Mouse (Mus musculus) splenic B cell, adult 2 months (primary cell): ENCODE measurements around the gene Apoa2.
"Not testable (repeated sequence)": the region's sequence is repeated elsewhere in the genome, so short reads cannot be mapped to it uniquely, and the experiment has no call there.

Experiments used
- DNase-seq: peaks from one replicate; pipeline ENCODE4 v3.0.0-alpha.2; 2011; ENCODE audit warnings: low read depth, low spot score
- H3K27me3 ChIP-seq: 2 replicates; pipeline ENCODE4 v1.6.1; 2012; ENCODE audit warnings: mild to moderate bottlenecking, low read length, moderate library complexity, mixed read lengths; ENCODE audit not compliant: control insufficient read depth, poor library complexity, insufficient read depth, severe bottlenecking
- H3K36me3 ChIP-seq: 2 replicates; pipeline ENCODE4 v1.6.1; 2012; ENCODE audit warnings: mild to moderate bottlenecking, low read length, moderate library complexity, mixed read lengths; ENCODE audit not compliant: control insufficient read depth, poor library complexity, insufficient read depth, severe bottlenecking

Gene Apoa2

GRCm38 (mm10) chr1:171239992-171240744, 15.3 kb downstream of the Apoa2 start:
- no peak for DNase-seq
- no peaks in the 10 kb centered on the region for H3K27me3 ChIP-seq
- H3K36me3 ChIP-seq = peaks cover 8% of the 10 kb centered on the region

- Histone ChIP-seq H3K36me3 (peaks cover 9% of the 10 kb centered on the region), H3K27me3 (no peaks in the 10 kb centered on the region)
- DNase-seq = no peak
Measured at GRCm38 (mm10) chr1:171240911-171241310, 16.1 kb downstream of the Apoa2 start.

DNA sequence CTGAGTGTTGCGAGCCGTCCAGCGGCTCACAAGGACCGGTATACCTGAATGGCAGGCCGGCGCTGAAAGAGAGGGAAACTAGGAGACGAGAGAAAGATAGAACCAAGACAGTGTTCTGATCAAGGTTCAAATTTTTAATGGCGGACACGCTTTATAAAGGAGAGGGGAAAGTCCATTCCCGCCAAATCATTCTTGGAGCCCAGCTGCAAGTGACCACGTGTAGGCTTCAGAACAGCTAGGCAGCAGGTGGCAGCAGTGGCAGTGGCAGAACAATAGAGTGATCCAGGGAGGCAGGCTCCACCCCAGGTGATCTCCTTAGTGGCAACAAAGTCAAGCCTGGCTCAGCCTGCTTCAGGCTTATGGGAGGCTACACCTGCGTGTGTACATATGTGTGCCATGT, 17.1 kb downstream of the Apoa2 start:
- not testable (repeated sequence) for H3K36me3 ChIP-seq, DNase-seq, H3K27me3 ChIP-seq

GRCm38 (mm10) chr1:171245353-171245752, 20.5 kb downstream of the Apoa2 start:
- H3K27me3 ChIP-seq = no peaks in the 10 kb centered on the region
- DNase-seq = no peak
- H3K36me3 ChIP-seq = peaks cover 3% of the 10 kb centered on the region

- peaks cover 2% of the 10 kb centered on the region; the same call in 1 of the 2 replicates for H3K36me3 ChIP-seq
- no peaks in the 10 kb centered on the region for H3K27me3 ChIP-seq
- DNase-seq = peak; percentile 98
Measured at GRCm38 (mm10) chr1:171246709-171247452, 22.0 kb downstream of the Apoa2 start.

- no peak for DNase-seq
- Histone ChIP-seq H3K36me3 (peaks cover 2% of the 10 kb centered on the region; the same call in 1 of the 2 replicates), H3K27me3 (no peaks in the 10 kb centered on the region)
Measured at GRCm38 (mm10) chr1:171247453-171247841, 22.6 kb downstream of the Apoa2 start.

GRCm38 (mm10) chr1:171247916-171248315, 23.1 kb downstream of the Apoa2 start:
- no peaks in the 10 kb centered on the region for H3K27me3 ChIP-seq
- peaks cover 2% of the 10 kb centered on the region; the same call in 1 of the 2 replicates for H3K36me3 ChIP-seq
- no peak for DNase-seq

DNA sequence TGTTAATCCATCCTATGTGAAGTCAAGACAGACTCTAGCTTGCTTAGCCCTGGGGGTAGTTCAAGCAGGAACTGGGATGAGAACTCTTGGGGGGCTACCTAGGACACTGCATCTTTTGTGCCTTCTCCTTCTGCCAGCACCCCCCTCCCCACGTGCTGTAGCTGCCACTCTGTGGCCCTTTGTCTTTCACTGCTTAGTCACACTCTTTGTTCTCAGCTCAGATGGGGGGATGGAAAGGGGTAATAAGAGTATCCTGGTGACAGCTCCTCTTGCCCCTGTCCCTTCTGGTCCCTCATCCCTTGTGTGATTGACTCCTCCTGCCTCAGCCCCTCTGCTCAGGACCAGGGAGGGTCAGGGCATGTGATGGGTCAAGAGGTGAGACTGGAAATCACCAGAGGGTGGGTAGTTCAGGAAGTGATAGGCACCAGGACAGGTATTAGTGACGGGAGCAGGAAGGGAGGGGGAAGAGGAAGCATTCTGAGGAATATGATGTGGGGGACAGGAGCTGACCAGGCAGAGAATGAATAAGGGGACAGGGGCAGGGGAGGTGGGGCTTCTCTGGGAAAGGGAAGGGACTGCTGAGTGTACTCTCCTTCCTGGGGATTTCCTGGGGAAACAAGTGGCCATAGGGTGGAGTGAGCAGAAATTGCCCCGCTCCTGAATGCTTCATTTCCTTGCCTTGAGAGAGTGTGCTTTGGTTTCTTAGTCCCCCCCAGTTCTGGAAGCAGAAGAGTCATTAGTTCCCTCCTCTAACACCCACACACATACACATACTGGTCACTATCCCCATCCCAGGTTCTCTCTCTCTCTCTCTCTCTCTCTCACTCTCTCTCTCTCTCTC, 23.8 kb downstream of the Apoa2 start:
- no peak for DNase-seq
- 0 out of 2 replicates have a peak, but pooled peaks cover 2% of the 10 kb centered on the region for H3K36me3 ChIP-seq
- H3K27me3 ChIP-seq = no peaks in the 10 kb centered on the region

DNA sequence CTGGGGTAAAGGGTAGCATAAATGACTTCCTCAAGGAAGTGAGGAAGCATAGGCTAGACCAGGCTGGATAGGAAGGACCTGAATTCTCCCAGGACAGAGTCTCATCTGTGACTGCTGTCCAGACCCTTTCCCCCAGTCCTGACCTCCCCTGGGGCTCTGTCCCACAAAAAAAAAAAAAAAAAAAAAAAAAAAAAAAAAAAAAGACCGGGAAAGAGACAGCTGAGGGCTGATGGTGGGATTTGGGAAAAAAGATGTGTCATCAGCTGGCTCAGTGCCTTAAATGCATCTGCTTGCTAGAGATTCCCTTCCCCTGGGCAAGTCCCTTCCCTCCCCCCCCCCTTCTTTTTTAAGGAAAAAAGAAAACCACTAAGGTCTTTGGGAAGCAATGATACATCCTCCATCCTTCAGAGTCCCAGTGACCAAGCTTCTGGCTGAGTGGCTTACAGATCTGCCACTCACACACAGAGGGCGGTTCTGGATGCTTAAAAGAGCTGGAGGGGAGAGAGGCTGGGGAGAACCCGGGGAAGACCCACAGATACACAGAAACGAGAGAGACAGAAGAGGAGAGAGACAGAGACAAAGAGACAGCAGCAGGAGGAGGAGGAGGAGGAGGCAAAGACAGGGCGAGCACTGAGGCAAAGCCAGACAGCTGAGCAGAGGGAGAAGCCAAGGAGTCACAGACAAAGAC, 25.2 kb downstream of the Apoa2 start, which contains the start of gene Adamts4:
Adamts4 (plus strand) TSS at position 509 of the 688 bp plus-strand sequence.
- Histone ChIP-seq H3K36me3 (0 out of 2 replicates have a peak, but pooled peaks cover 2% of the 10 kb centered on the region), H3K27me3 (no peaks in the 10 kb centered on the region)
- no peak for DNase-seq

GRCm38 (mm10) chr1:171250680-171251593, 26.1 kb downstream of the Apoa2 start, which contains the start of gene Ndufs2:
Gene Ndufs2, minus strand, starts transcription at chr1:171251388.
- H3K27me3 ChIP-seq = no peaks in the 10 kb centered on the region
- no peak for DNase-seq
- H3K36me3 ChIP-seq = no peaks in the 10 kb centered on the region

DNA sequence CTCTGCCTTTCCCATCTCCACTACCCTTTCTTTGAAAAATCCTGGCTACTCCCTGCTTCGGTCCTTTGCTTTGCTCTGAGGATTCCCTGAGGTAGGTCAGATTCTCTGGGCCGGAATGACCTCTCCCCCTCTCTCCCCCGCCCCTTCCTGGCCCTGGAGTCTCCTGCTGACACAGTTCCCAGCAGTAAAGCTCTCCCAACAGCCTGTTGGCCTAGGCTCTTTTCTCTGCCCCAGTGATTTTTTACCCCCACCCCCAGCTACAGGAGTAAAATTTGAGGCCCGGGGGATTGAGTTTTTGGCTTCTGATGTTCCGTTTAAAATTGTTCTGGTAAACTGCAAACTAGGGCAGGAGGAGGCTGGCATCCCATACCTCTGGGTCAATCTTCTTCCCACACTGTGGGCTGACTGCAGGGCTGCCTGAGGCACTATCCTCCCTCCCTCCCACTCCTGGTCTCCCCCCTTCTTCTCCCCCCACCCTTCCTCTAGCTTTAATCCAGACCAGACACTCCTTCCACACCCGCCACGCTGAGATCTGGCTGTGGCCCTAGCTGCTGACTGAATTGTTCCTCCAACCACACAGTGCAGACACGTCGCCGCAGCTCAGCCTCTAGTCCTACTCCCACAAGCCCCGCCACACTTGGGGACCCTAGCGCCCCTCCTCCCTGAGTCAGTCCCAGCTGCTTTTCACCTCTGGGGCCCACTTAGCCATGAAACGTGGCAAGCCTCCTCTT, 26.9 kb downstream of the Apoa2 start:
- DNase-seq = no peak
- no peaks in the 10 kb centered on the region for H3K27me3 ChIP-seq
- H3K36me3 ChIP-seq = no peaks in the 10 kb centered on the region

DNA sequence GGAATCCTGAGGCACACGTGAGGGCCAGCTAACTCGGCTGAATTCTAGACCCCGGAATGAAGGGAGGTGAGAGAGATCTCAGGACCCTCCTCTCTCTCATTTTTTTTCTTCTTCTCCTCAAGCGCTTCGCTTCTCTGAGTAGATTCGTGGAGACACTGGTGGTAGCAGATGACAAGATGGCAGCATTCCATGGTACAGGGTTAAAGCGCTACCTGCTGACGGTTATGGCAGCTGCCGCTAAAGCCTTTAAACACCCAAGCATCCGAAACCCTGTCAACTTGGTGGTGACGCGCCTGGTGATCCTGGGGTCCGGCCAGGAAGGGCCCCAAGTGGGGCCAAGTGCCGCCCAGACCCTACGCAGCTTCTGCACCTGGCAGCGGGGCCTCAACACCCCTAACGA, 27.6 kb downstream of the Apoa2 start:
- no peaks in the 10 kb centered on the region for H3K27me3 ChIP-seq

More for the DNA sequence above, 27.6 kb downstream of the Apoa2 start:
- no peak for DNase-seq
- no peaks in the 10 kb centered on the region for H3K36me3 ChIP-seq
